Mouse (Mus musculus): Measurements from ENCODE around the gene Zfp950.

Zfp950 gene

DNA sequence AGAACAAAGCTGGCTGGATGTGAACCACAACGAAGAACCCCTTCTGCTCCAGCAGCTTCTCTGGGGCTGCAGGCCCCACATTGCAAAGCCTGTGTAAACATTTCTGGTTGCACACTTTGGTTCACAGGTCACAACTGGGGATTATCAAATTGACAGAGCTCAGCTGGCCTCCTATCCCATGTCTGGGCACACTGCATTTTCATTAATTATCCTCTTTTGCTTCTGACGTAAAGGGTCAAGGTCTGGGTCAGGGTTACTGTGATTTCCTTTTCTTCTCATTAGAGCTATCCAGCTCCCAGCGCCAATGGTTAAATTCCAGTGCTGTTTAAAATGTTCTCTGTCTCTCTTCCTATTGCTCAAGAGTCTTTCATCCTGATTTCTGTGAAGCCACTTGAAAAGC, 83.1 kb downstream of the Zfp950 start:
- DNase-seq (ENCODE audit: low read depth, low spot score): no peak

DNA sequence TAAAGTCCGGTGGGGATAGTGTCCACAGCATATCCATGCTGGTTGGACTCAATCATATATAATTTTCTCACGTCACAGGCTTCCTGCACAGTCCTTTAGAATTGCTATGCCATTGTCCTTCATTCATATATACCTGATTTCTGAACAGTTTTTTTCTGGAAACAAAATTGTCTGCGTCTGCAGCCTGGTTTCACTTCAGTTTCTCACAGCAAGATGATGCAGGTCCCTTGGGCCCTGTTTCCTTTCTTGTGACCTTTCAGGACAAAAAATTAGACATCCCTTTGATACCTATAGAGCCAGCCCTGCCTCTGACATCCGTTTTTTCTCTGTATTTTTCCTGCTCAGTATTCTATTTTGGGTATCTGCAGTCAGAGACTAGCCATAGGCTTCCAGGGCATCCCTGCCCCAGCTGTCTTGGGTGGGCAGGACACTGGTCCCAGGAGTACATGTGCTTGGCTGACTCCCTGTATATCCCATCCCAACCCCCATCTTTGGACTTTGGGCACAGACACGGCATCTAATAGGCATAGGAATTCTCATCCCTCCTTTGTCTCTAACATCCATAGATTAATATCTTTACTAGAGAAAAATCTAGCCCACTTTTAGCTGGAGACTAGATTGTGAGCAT, 83.7 kb downstream of the Zfp950 start:
- DNase-seq (ENCODE audit: low read depth, low spot score): no peak

DNA sequence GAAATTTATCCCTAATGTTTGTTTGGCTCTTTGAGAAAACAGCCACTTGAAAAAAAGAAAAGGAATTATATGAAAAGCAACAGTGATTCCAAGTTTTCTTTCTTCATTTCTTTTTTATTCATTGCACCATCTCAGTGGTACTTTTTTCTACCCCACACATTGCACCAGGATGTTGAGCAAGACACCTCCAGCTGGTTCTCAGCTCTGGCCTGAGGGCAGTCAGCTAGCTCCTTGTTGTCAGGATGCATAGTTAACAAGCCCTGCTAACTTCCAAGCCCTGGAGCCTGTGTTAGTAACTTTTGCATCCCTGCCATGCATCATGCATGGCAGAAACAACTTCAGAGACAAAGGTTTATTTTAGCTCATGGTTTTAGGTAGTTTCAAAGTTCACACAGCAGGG, 87.9 kb downstream of the Zfp950 start:
- DNase-seq (ENCODE audit: low read depth, low spot score): peak; percentile 13

DNA sequence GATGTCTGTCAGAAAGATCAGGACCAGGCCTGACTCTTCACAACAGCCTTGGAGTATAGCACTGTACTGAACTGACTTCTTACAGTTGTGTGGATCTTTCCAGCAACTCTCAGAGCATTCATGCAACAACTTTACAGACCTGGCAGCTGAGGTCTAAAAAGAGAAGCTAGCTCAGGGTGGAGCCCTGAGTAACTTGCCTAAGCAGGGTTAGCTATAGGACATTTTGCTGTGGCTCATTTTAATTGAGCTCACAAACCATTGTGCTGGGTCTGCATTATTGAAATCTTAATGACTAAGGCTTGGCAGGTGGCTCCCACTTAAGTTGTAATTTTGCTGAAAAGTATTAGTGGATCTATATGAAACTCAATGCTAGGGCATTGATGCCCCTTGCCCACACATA, 88.6 kb downstream of the Zfp950 start:
- DNase-seq (ENCODE audit: low read depth, low spot score): no peak

DNA sequence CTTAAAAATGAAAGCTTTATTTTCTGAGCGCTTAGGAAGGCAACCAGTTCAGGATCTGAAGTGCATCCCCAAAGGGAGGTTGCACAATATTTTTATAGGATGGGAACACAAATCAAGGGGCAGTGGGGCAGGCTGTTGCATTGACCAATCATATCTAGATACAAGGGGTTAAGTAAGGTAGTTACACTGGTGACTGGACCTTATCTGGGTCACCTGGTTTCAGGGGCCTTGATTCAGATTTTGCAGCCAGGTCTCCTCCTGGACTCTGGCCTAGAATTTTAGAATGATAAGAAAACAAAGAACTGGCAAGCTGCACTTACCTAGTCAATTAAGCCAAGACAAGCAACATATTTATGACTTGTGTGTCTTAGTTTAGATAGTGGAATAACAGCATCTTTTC, 89.5 kb downstream of the Zfp950 start:
- DNase-seq (ENCODE audit: low read depth, low spot score): no peak

DNA sequence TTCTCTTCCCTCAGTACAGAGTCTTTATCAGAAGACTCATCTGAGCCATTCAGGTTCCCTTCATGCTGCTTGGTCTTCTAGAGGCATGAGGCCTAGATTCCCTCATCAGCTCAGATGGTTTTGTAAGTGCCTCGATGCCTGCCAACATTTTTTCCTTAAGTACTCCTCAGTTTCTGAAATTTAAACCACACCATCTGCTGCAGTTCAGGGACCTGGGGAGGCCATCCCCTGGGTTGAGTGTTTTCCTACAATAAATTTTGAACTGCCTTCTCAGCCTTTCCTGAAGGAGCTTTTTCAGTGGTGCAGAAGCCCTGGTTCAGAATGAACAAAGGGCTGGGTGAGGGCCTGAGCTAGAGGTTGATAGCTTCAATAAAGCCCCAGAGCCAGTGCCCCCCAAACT, 91.2 kb downstream of the Zfp950 start:
- DNase-seq (ENCODE audit: low read depth, low spot score): peak; percentile 44

DNA sequence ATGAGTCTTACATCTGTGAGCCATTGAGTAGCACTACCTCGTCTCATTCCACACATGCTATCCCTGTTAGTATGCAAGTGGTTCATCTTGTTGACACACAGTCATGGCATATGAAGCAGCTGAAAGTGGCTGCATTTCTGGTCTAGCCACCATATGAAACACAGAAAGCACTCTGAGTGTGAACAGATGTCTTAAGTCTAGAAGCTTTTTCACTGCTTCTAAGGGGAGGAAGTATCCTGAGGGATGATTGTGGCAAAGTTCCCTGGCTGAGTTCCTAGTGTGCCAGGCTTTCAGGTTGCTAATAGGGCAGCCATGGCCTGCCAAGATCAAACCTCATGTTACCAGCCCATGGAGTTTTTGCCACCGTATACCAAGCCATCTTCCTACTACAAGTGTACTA, 92.0 kb downstream of the Zfp950 start:
- DNase-seq (ENCODE audit: low read depth, low spot score): peak; percentile 50

DNA sequence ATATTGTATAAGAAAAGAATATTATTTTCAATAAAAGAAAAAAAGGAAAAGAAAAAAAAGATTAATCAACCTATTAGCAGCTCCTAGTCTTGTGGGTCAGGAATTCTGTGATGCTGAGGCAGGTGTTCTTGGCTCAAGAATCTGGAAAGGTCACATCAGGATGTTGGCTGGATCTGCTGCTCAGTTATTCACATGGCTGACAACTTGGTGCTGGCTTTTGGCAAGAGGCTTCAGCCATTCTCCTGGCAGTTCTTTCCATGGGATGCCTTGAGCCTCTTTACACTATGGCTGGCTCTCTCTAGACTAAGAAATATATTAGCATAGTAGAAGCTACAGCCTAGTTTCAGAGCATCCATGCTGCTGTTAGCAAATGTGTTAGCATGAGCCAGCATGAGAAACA, 101.5 kb downstream of the Zfp950 start:
- no peak for DNase-seq (ENCODE audit: low read depth, low spot score)

DNA sequence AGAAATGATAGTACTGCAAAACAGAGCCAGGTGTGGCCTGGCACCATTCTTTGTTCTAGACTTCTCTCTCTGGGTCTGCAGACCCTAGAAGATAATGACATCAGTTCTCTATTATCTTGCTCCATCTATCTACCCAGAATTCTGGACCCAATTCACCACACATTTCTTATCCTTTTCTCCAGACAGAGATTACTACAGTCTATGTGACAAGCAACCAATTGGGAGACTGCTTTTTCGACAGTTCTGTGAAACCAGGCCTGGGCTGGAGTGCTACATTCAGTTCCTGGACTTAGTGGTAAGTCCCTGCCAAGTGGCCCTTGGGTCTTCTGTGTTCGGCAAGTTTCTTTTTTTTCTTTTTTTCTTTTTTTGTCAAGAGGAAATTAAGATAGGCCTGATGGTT, 109.1 kb downstream of the Zfp950 start:
- no peak for DNase-seq (ENCODE audit: low read depth, low spot score)

DNA sequence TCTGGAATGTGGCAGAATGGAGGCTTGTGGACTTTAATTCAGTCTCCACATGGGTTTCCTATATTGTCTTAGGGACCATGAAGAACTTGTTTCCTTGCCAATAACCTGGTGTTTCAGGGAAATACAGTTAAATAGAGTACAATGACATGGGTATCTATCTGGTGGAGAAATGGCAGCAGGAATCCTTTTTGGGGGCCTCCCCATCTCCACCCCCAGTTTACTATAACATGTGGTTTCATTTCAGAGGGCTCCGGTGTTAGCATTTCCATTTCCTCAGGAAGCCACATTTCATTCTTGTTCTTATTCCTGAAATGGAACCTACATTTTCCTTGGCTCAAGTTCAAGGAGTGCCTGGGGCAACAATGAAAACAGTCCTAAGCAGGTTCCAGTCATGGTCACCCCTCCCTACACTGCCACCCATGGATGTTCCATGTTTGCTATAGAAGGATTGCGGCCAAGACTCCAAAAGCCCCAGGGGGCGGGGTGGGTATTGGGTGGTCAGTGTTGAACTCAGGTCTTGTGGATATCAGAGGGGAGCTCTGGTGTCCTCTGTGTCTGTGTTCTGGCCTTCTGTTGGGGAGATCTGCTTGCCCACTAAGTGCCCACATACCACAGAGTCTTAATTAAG, 118.6 kb downstream of the Zfp950 start:
- DNase-seq (ENCODE audit: low read depth, low spot score): peak; percentile 18

DNA sequence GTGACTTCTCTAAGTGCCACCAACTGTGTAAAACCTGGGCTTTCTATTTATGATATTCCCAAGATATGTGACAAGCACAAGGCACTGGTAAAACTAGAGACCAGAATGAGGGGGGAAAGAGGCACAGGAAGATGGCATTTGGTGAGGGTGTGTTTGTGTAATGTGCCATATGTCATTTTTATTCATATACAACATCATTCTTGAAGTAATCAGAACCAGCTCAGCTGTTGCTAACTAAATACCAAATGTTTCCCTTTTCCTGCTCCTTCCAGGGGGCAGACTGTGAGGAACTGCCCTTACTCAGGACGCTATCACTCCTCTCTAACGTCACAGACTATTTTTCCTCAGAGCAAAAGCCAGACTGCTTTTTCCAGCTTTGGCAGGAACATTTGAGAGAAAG, 119.1 kb downstream of the Zfp950 start:
- no peak for DNase-seq (ENCODE audit: low read depth, low spot score)

DNA sequence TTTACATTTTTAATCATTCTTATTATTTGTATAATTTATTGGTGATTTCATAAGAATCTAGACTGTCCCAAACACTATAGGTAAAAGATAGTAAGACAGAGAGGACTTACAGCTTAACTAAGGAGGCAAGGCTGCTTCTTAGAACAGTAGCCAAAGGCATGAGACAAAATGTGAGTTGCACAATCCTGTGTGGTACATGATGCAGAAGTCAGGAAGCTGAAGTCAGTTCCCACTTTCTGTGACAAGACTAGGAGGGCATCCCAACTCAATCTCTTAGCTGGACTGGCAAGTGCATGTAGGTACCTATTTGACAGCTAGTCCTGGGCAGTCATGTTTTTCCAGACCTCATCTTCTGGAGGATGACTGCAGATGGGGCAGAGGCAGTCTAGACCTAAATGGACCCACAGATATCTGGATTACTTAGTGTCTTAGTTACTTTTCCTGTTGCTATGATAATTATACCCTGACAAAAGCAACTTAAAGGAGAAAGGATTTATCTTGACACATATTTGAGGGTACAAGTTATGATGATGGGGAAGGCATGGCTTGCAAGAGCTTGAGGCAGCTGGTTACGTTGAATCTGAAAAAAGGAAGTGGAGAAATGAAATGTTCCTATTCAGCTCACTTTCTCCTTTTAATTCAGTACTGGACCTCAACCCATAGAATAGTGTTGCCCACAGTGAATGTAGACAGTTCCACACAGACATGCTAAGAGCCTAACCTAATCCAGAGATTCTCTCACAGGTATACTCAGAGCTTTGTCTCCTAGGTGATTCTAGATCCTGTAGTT, 123.0 kb downstream of the Zfp950 start:
- no peak for DNase-seq (ENCODE audit: low read depth, low spot score)

DNA sequence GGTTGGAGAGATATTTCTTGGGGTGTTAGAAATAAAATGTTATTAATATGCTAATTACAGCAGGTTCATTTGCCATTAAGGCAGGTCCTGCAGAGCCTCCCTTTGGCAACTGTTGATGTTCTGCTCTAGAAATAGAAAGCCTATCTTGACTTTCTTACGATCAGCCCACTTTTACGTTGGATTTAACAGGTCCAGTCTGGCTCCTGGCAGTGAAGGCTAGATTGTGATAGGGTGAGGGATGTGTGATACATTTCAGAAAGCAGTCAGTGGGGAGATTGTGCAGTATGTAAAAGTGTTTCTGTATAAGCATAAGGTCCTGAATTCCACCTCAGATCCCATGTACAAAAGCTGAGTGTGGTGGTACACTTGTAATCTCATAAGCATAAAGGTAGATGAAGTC, 131.4 kb downstream of the Zfp950 start:
- no peak for DNase-seq (ENCODE audit: low read depth, low spot score)

Data from 3T3-L1 (cell line).